Mouse (Mus musculus) gastrocnemius, adult 2 months (tissue): Measurements from ENCODE around the gene Tnnt2. TPM values are rescaled to one million over a fixed set of nuclear protein-coding genes. Genes with fewer than 3 reads are reported as not detected.

ENCODE experiments used
- DNase-seq: peaks from one replicate; pipeline ENCODE4 v3.0.0; 2022
- H3K27ac ChIP-seq: fragments of 200-600 bp; 2 replicates; pipeline ENCODE4 v1.8.1; 2022; ENCODE audit warnings: mild to moderate bottlenecking
- H3K4me3 ChIP-seq: fragments of 200-600 bp; 2 replicates; pipeline ENCODE4 v1.8.1; 2022; ENCODE audit warnings: mild to moderate bottlenecking, moderate library complexity
- CTCF ChIP-seq: fragments of 200-600 bp; IDR thresholded peaks from 2 replicates; pipeline ENCODE4 v1.8.1; 2022; ENCODE audit warnings: antibody characterized with exemption, mild to moderate bottlenecking, moderate library complexity
- intact Hi-C: fragments of 180-260 bp; cut with DNase I; formaldehyde crosslinking; loops from one replicate; pipeline ENCODE4 v1.15.1; 2025
- total RNA-seq, 2 experiments: library from RNA; stranded (reverse); gene quantifications; 2 replicates each; pipeline ENCODE4 v1.2.3; 2021

Tnnt2 gene
- total RNA-seq, 2 experiments from 2014 or later, result 0.77 to 3.3 TPM

- H3K27ac ChIP-seq, result no peak overlapping the region
- H3K4me3 ChIP-seq, result no peak overlapping the region
- no peak for TF ChIP-seq CTCF
- peak; percentile 22 for DNase-seq
- intact Hi-C loops, result loop anchor here (2.0 kb wide), 1 partner anchor 19 kb away; no protein-coding TSS in a partner anchor
Measured at GRCm38 (mm10) chr1:135810180-135810579, 26.0 kb upstream of the Tnnt2 start.

- TF ChIP-seq CTCF, result no peak
- Histone ChIP-seq H3K4me3 (no peak overlapping the region), H3K27ac (no peak overlapping the region)
- DNase-seq, result peak; percentile 85
- intact Hi-C loops, result loop anchor here (2.0 kb wide), 1 partner anchor 18 kb away; no protein-coding TSS in a partner anchor
Measured at GRCm38 (mm10) chr1:135811016-135811646, 25.0 kb upstream of the Tnnt2 start.

DNA sequence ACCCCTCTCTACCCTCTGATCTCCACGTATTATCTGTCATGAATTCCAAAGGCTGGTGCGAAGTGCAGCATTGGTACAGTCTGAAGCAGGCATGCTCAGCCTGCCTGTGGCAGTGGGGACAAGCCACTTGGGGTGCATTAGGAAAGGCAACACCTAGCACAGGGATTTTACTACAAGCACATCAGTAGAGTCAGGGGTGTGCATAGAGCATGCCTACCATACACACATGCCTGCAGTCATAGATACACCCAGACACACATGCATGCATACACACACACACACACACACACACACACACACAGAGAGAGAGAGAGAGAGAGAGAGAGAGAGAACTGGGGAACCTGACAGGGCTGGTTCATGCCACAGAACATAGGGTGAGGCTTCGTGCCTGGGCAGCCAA lies 23.9 kb upstream of the Tnnt2 start:
- H3K27ac ChIP-seq, result no peak overlapping the region
- H3K4me3 ChIP-seq, result no peak overlapping the region
- no peak for TF ChIP-seq CTCF
- DNase-seq, result no peak
- intact Hi-C loops, result no loop called here

- Histone ChIP-seq H3K4me3 (no peak overlapping the region), H3K27ac (no peak overlapping the region)
- no peak for DNase-seq
- TF ChIP-seq CTCF, result no peak
- intact Hi-C loops, result no loop called here
Measured at GRCm38 (mm10) chr1:135812618-135813017, 23.5 kb upstream of the Tnnt2 start.

GRCm38 (mm10) chr1:135813071-135813470 lies 23.1 kb upstream of the Tnnt2 start:
- Histone ChIP-seq H3K4me3 (no peak overlapping the region), H3K27ac (no peak overlapping the region)
- DNase-seq, result no peak
- intact Hi-C loops, result no loop called here
- TF ChIP-seq CTCF, result no peak

- TF ChIP-seq CTCF, result no peak
- Histone ChIP-seq H3K27ac (no peak overlapping the region), H3K4me3 (no peak overlapping the region)
- no peak for DNase-seq
- intact Hi-C loops, result no loop called here
Measured at GRCm38 (mm10) chr1:135813687-135814395, 22.3 kb upstream of the Tnnt2 start.

- H3K27ac ChIP-seq, result no peak overlapping the region
- no peak for TF ChIP-seq CTCF
- H3K4me3 ChIP-seq, result no peak overlapping the region
- peak; percentile 7 for DNase-seq
- intact Hi-C loops, result no loop called here
Measured at GRCm38 (mm10) chr1:135814531-135814930, 21.6 kb upstream of the Tnnt2 start.

GRCm38 (mm10) chr1:135817595-135817994 lies 18.6 kb upstream of the Tnnt2 start:
- TF ChIP-seq CTCF, result no peak
- intact Hi-C loops, result no loop called here
- DNase-seq, result peak; percentile 1
- Histone ChIP-seq H3K4me3 (no peak overlapping the region), H3K27ac (no peak overlapping the region)

GRCm38 (mm10) chr1:135818481-135819086 lies 17.6 kb upstream of the Tnnt2 start, which contains the start of gene Lad1:
TSS of gene Lad1 (plus strand) at chr1:135818598.
- H3K27ac ChIP-seq, result no peak within 1 kb of the TSS
- intact Hi-C loops, result no loop called here
- DNase-seq, result no peak
- H3K4me3 ChIP-seq, result peak within 1 kb of the TSS; percentile 74
- no peak for TF ChIP-seq CTCF

DNA sequence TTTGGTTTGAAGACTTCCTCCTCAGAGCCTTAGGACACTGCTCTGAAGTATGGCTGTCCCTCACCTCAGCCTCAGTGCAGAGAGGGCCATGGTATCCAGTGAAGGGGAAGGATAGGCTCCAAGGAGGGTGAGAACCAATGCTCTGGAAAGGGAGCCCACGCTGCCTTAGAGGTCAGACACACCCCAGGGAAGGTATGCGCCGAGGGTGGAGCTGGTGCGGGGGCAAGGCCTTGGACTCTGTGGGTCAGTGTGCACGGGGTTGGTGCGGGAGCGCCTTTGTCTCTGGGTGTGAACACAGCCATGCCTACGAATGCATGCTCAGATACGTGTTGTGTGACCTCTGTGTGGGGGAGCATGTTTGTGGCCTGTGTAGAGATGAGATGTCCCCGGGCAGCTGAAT lies 16.1 kb upstream of the Tnnt2 start:
- peak; percentile 11 for DNase-seq
- TF ChIP-seq CTCF, result no peak
- intact Hi-C loops, result no loop called here
- Histone ChIP-seq H3K27ac (no peak overlapping the region), H3K4me3 (no peak overlapping the region)

DNA sequence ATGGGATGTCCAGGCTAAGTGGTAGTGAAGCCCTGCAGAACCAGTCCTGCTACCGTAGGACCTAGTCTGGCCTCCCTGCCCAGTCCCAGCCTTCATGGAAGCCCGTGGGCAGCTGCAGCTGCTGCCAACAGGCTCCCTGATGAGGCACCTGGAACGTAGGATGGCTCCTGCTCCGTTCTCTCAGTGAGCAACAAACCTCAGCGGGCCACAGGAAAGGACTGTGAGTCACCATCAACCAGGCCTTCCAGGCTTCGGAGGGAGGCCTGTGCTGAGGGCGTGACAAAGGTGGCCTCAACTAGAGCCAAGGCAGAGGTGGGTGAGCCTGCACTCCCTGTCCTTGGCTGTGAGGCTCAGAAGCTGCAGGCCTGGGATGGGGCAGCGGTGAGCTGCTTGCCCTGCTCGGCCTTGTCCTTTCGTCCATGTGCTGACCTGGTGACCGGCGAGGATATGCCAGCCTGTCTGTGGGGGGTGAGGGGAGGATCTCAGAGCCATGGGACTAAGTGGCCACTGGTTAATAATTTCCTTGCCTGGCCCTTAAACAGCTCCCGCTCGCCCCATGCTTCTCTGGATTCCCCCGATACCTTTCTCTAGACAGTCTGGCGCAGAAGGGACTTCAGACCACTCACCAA lies 15.3 kb upstream of the Tnnt2 start:
- Histone ChIP-seq H3K4me3 (no peak overlapping the region), H3K27ac (no peak overlapping the region)
- intact Hi-C loops, result no loop called here
- TF ChIP-seq CTCF, result no peak
- no peak for DNase-seq

DNA sequence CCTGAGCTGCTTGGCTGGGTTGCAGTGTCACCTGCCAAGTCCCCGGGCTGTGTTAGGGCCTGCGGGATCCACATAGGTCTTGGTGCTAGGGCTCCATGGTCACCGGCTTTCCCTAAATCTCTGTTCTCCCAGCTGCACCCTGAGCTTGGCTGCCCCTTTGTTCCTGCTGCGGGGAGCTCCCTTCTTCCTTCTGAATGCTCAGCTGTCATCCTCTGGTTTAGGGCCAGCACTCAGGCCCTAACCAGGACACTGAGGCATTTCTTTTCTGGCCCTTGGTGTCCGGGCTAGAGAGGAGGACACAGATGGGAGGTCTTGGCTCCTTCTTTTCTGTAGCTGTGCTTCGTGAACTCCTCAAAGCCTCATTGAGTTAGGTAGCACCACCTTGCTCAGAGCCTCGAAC lies 14.4 kb upstream of the Tnnt2 start:
- H3K27ac ChIP-seq, result no peak overlapping the region
- H3K4me3 ChIP-seq, result no peak overlapping the region
- TF ChIP-seq CTCF, result no peak
- DNase-seq, result no peak
- intact Hi-C loops, result no loop called here

DNA sequence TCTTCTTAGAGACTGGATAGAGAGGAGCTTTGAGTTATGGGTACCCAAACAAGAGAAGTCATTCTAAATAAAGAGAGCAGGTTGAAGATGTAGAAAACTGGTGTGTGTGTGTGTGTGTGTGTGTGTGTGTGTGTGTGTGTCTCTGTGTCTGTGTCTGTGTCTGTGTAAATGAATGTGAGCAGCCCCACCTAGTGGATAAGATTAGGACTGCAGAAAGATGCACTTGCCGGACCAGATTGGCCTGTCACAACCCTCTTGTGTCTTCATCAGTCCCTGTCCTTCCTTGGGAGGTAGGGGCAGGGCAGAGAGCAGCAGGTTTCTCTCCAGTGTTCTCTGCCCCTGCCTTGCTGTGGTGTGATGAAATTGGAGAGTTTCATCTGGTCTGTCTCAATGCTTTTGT lies 7.2 kb upstream of the Tnnt2 start:
- H3K27ac ChIP-seq, result no peak overlapping the region
- intact Hi-C loops, result loop anchor here (2.0 kb wide), 1 partner anchor 18 kb away; no protein-coding TSS in a partner anchor
- peak; percentile 54 for TF ChIP-seq CTCF
- DNase-seq, result peak; percentile 17
- H3K4me3 ChIP-seq, result no peak overlapping the region
